Mouse (Mus musculus): Measurements from ENCODE around the gene BC025446. TPM values are rescaled to one million over a fixed set of nuclear protein-coding genes. Genes with fewer than 3 reads are reported as not detected.

The BC025446 gene
- total and polyA plus RNA-seq, 3 experiments: not detected

DNA sequence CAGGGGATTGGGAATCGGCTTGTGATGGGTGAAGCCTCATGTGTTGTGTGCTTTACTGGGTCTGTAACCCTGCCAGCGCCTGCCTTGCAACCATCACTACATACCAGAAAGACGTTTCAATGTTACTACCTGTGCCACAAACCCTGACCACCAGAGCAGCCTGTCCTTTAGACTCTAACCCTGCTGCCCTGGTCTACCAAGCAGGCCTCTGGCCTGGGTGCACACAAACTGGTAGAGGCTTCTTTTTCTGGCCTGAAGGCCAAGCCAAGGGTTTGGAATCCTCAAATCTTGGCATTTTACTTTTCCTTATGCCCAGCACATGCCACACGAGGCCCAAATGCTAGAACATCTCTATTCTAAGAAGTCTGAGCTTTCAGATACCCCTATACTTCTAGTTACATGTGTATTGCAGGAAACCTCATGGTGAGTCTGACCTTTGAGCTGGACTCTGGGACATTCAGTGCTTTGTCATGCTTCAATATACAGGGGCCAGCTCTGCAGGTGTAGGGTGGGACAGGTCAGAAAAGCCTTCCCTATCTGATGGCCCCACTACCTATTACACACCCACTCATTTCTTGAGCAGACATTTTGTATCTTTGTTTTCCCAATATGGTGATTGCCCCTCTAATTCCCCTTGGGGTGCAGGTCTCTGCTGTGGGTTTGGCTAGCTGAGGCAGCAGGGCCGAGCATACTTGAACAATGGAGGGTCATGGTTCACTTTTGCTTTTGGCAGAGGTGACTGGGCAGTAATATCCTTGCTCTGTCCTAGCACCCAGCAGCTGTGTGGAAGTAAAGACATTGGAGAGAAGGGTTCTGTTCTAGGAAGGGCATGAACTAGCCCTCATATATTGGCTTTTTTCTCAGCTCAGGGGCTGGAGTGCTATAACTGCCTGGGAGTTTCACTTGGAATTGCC, 53.0 kb downstream of the BC025446 start:
- Histone ChIP-seq H3K4me3 (ENCODE audit: control insufficient read depth in 1 of 2, insufficient read depth in 1 of 2, low read depth in 2 of 2, low read length in 2 of 2) (no peak overlapping the region), H3K9ac (ENCODE audit: control insufficient read depth, low read depth, low read length, poor library complexity, severe bottlenecking) (no peak overlapping the region), H3K27me3 (ENCODE audit: control insufficient read depth in 1 of 2, insufficient read depth in 2 of 2, low read length in 2 of 2) (no peaks in the 10 kb centered on the region), H3K79me2 (ENCODE audit: control insufficient read depth, insufficient read depth, low read length, poor library complexity) (no peaks in the 10 kb centered on the region), H3K9me3 (replicated peaks; ENCODE audit: insufficient read depth, low read length) (no peaks in the 10 kb centered on the region), H3K4me1 (ENCODE audit: control insufficient read depth in 1 of 2, insufficient read depth in 2 of 2, low read length in 2 of 2) (no peaks in the 10 kb centered on the region), H3K27ac (ENCODE audit: control insufficient read depth, low read depth, low read length) (no peak overlapping the region), H3K36me3 (ENCODE audit: control insufficient read depth in 1 of 2, insufficient read depth in 2 of 2, low read length in 2 of 2) (no peaks in the 10 kb centered on the region)
- DNase-seq (ENCODE audit: low read depth, low spot score): no peak
- no peak for TF ChIP-seq MAX (IDR thresholded peaks at IDR 0.05; ENCODE audit: low read length)
- TF ChIP-seq ETS1 (IDR thresholded peaks at IDR 0.05; ENCODE audit: low read depth, low read length): no peak
- TF ChIP-seq NRF1 (IDR thresholded peaks at IDR 0.05; ENCODE audit: insufficient read depth, low read depth, low read length, poor library complexity, severe bottlenecking): no peak
- TF ChIP-seq SMC3 (IDR thresholded peaks at IDR 0.05; ENCODE audit: low read depth, low read length): no peak
- TF ChIP-seq TBP (IDR thresholded peaks at IDR 0.05; ENCODE audit: low read depth, low read length): no peak
- no peak for TF ChIP-seq ZNF384 (IDR thresholded peaks at IDR 0.05; ENCODE audit: low read depth, low read length)
- TF ChIP-seq NELFE (IDR thresholded peaks at IDR 0.05; ENCODE audit: low read depth, low read length): no peak
- TF ChIP-seq ELF1 (IDR thresholded peaks at IDR 0.05; ENCODE audit: low read depth, low read length): no peak
- no peak for TF ChIP-seq ZC3H11A (IDR thresholded peaks at IDR 0.05; ENCODE audit: low read depth, low read length)
- TF ChIP-seq HCFC1 (IDR thresholded peaks at IDR 0.05; ENCODE audit: low read depth, low read length): no peak
- TF ChIP-seq USF1 (IDR thresholded peaks at IDR 0.05; ENCODE audit: low read depth, low read length): no peak
- no peak for TF ChIP-seq E2F4 (IDR thresholded peaks at IDR 0.05; ENCODE audit: borderline replicate concordance, low read depth, low read length)
- no peak for TF ChIP-seq TAL1 (IDR thresholded peaks at IDR 0.05; ENCODE audit: low read length)
- no peak for TF ChIP-seq KAT2A (conservative IDR thresholded peaks at IDR 0.05; ENCODE audit: low read depth, low read length)
- TF ChIP-seq CHD2 (IDR thresholded peaks at IDR 0.05; ENCODE audit: low read length): no peak
- no peak for TF ChIP-seq MYB (IDR thresholded peaks at IDR 0.05; ENCODE audit: low read depth, low read length)
- TF ChIP-seq ZKSCAN1 (IDR thresholded peaks at IDR 0.05; ENCODE audit: low read depth, low read length): no peak
- TF ChIP-seq UBTF (IDR thresholded peaks at IDR 0.05; ENCODE audit: borderline replicate concordance, insufficient read depth, low read depth, low read length): no peak
- no peak for TF ChIP-seq MEF2A (IDR thresholded peaks at IDR 0.05; ENCODE audit: extremely low read depth, insufficient replicate concordance, low read depth, low read length, poor library complexity, severe bottlenecking)
- no peak for TF ChIP-seq POLR2A (IDR thresholded peaks at IDR 0.05; ENCODE audit: control insufficient read depth in 1 of 2, insufficient read depth in 1 of 2, low read depth in 1 of 2, low read length in 2 of 2, poor library complexity in 1 of 2)
